Mouse (Mus musculus) adipocyte (in vitro differentiated cells): ENCODE measurements at regions not wholly inside any gene's neighbourhood (a gene's known extent, or its start where the extent isn't known, plus 50 kb on each side); places are given as distances from the start of the nearest gene placed in this dataset.

Source experiments
- DNase-seq: peaks from one replicate; pipeline ENCODE4 v3.0.0-alpha.2; 2016; ENCODE audit warnings: low spot score

DNA sequence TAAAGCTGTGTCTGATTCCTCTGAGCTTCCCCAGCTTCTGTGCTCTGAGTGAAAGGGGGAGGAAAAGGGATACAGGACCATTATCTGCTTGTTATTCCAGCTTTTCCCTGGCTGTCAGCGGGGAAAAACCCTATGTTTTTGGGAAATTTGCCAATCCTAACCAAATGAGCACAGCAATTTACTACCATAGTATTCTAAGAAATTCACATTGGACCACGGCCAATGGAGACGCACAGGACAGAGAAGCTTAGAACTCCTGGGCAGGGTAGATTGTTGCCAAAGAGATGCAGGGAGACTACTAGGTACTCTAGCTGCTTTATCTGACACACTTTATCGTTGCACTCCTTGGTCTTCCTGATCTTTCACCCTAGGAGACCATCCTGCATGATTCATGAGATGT, 303.2 kb downstream of the Olfm3 start:
- no peak for DNase-seq

DNA sequence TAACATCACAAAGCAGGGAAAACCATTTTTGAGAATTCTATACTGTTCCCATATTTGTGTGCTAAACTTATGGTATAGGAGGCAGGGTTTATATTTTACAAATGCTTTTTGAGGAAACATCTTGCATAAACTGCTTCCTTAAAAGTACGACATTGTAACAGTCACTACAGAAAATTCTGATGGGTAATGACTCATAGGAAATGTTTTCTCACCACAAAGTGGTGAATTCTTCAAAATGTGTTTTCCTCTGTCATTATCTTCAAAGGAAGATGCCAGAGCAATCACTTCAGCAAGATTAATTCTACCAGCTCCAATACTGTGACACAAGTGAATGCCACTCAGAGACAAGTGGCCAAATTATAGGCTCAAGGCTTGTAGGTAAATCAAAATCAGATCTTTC, 308.0 kb downstream of the Olfm3 start:
- DNase-seq, result no peak

DNA sequence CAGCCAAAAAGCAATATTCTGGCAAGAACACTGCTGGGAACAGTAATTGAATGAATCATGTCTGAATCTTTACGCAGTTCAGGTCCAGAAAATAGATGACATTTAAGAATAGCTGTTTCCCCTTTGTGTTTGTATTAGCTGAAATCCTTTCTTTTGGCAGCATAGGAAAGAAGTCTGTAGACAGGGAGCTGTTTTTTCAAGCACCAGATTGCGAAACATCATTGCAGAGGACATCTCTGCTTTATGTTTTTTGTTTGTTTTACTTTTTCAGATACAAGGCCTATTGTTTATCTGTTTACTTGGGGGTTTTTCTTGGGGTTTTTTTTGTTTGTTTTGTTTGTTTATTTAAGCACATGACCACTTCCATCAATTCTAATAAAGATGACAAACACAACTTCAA, 309.6 kb downstream of the Olfm3 start:
- peak; percentile 14 for DNase-seq

DNA sequence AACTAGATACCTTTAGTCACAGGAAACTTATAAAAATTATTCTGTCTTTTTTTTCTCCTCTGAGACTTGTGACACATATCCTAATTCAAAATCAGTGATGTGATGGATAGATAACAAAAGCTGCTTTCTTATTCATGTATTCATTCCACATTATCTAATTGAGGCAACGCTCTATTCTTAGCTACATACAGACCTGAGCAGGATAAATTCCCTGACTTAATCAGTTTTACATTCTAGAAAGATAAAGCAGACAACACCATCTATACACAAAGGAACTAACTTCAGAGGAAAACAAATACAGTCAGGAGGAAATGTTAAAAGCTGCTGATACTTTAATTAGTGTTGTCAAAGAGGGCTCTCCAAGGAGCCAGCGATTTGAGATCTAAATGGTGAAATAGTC, 336.6 kb downstream of the Olfm3 start:
- DNase-seq, result no peak

DNA sequence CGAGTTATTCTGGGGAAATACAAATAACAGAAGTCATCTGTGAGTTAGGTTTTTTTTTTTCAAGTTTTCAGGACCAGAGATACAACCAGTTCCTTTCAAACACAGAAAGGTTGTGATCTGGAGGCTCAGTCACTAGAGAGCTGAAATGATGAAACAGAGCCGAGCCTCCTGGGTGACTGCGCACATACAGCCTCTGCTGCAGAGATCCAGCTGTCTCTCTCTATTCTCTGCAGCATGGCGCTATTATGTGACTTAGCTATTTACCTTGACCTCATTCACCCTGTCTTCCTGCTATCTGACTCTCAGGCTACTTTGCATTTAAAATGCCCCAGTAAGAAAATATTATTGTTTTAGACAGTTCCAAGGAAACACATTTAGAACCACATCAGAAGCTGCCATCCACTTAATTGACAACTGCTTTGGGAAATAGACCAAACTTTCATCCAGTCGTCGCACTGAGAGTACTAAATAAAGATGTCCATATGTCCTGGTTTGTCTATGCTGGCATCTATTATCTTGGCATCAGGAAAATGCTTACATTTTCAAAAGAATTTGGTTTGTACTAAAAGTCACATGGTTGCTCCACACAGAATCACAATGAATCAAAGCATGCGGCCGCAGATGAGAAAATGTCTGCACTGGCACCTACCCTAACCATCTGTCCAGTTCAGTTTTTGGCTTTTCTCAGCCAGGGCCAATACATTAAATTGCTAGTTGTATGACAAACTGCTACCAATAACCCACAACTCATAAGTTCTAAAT, 348.9 kb downstream of the Olfm3 start:
- no peak for DNase-seq

DNA sequence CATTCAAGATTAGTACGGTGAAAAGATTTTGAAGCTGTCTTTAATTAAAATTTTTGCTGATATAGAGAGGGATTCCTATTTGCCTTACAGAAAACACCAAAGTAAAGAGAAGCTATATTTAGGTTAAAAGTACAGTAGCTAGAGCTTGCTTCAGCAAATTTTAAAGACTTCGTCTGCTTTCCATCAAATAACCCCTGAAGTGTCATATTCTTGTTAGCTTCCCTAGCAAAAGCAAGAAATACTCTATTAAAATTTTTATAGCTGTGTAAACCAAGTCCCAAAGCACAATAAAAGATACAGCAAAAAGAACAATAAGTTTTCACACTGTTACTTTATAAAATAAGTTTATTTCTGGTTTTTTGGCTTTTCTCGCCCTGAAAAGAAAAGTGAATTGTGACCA, 372.3 kb downstream of the Olfm3 start:
- no peak for DNase-seq

DNA sequence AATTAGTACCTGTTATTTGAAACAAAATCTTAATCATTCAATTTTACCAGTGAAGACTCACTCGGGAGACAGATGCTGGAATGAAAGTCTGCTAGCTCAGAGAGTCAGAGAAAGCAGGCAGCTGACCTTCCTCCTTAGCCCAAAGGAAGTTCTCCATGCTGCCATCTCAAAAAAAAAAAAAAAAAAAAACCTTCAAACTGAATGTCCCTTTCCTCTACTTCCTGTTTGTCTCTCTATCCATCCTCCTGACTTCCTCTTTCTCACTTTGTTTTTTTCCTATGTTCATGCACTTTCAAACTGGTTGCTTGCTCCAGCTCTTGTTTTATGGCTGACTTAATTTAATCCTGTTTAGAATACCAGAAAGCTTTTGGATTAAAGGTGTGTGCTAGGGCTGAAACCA, 377.4 kb downstream of the Olfm3 start:
- no peak for DNase-seq

DNA sequence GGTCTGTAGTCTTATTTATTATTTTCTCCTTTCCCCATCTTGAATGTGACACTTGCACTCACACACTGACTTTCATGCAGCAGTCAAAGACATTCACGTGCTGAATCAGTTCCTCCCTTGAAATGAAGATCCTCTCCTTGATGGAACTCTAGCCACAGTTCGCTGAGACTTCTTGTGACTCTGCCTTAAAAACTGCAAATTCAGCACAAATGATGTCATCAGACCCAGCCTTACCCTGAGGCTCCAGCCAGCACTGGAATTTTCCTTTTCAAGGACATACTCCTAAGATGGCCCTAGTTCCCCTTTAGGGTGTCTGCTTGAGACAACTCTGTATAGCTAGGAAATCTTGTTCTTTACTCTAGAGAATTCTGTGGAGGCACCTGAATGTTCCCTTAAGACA, 380.6 kb downstream of the Olfm3 start:
- DNase-seq, result no peak
